Comparison of ENCODE assay signal across 12 mouse cellular contexts in genomic region chr2:113534489-113534888, GRCm38 (mm10).
A peak's percentile ranks its signal among the peaks of the same experiment; 100 is the strongest.
DNase-seq lines count a peak whose midpoint lies in the region; ATAC-seq and TF ChIP-seq lines count a peak whose summit lies in the region.
"Had no signal": no experiment of that assay in that cellular context is flagged by ENCODE, and none has a peak within 500 bp of the region (broad histone marks: within the 10 kb centered on the region; RNA-seq: fewer than 3 reads in every experiment).

No protein-coding gene starts in this region.

- no peak overlapping the region for H3K4me2 ChIP-seq in heart, embryonic 12.5 days
- H3K4me2 ChIP-seq in lung, postnatal 0 days (replicated peaks; ENCODE audit: low read depth, low read length): no peak overlapping the region
- H3K4me2 ChIP-seq: liver, embryonic 15.5 days had no signal

- no peak overlapping the region for H3K4me3 ChIP-seq in heart, embryonic 12.5 days
- no peak overlapping the region for H3K4me3 ChIP-seq in lung, postnatal 0 days (ENCODE audit: low read depth, low read length)
- H3K4me3 ChIP-seq: liver, embryonic 15.5 days had no signal

- H3K27me3 ChIP-seq in heart, embryonic 12.5 days (replicated peaks): no peaks in the 10 kb centered on the region
- H3K27me3 ChIP-seq in lung, postnatal 0 days (replicated peaks; ENCODE audit: insufficient read depth, low read length): no peaks in the 10 kb centered on the region
- H3K27me3 ChIP-seq: liver, embryonic 15.5 days; Patski had no signal

- peak; percentile 7 for DNase-seq in gastrocnemius, adult 18-20 months (ENCODE audit: low spot score)
- DNase-seq in gastrocnemius, postnatal 25 days: no peak
- peak; percentile 6 for DNase-seq in ES-CJ7 (ENCODE audit: low read depth, low spot score)
- DNase-seq in lung, postnatal 0 days (ENCODE audit: low spot score): peak; percentile 93
- DNase-seq in layer of hippocampus, postnatal 25 days (ENCODE audit: extremely low spot score in 1 of 2, low spot score in 1 of 2): no peak
- DNase-seq in kidney, postnatal 10 days: no peak
- DNase-seq: layer of hippocampus, adult 9-11 months had no signal

- H3K36me3 ChIP-seq in heart, embryonic 12.5 days: no peaks in the 10 kb centered on the region
- no peaks in the 10 kb centered on the region for H3K36me3 ChIP-seq in lung, postnatal 0 days (ENCODE audit: insufficient read depth, low read length)
- H3K36me3 ChIP-seq: liver, embryonic 15.5 days had no signal

- ATAC-seq in heart, embryonic 12.5 days (ENCODE audit: insufficient number of reproducible peaks, low FRiP score): peak; percentile 53; the same call in 1 of the 2 replicates
- peak; percentile 97 for ATAC-seq in lung, postnatal 0 days
- ATAC-seq in activated CD4-positive, CD25-positive, alpha-beta regulatory T cell, adult 4 months: no peak
- ATAC-seq: forebrain, embryonic 16.5 days; Patski had no signal

- no peak overlapping the region for H3K9ac ChIP-seq in heart, embryonic 12.5 days
- no peak overlapping the region for H3K9ac ChIP-seq in lung, postnatal 0 days (replicated peaks; ENCODE audit: low read depth)
- H3K9ac ChIP-seq: liver, embryonic 15.5 days had no signal

- peaks cover 21% of the 10 kb centered on the region for H3K4me1 ChIP-seq in heart, embryonic 12.5 days (replicated peaks)
- H3K4me1 ChIP-seq in lung, postnatal 0 days (ENCODE audit: insufficient read depth, low read depth, low read length): peaks cover 7% of the 10 kb centered on the region; the same call in 1 of the 2 replicates
- H3K4me1 ChIP-seq: liver, embryonic 15.5 days had no signal

- TF ChIP-seq CTCF in lung, postnatal 0 days (IDR thresholded peaks at IDR 0.05): no peak

- H3K27ac ChIP-seq in heart, embryonic 12.5 days (ENCODE audit: poor library complexity, severe bottlenecking): no peak overlapping the region
- H3K27ac ChIP-seq in lung, postnatal 0 days (ENCODE audit: low read length): no peak overlapping the region
- H3K27ac ChIP-seq: liver, embryonic 15.5 days had no signal

- no peaks in the 10 kb centered on the region for H3K9me3 ChIP-seq in heart, embryonic 12.5 days (replicated peaks)
- no peaks in the 10 kb centered on the region for H3K9me3 ChIP-seq in lung, postnatal 0 days (ENCODE audit: low read length)
- H3K9me3 ChIP-seq: liver, embryonic 15.5 days had no signal

- TF ChIP-seq EP300 in lung, postnatal 0 days (IDR thresholded peaks at IDR 0.05): peak; percentile 99

- 17% methylated on average over 6 of the region's 6 CpGs for WGBS in heart, embryonic 12.5 days
- WGBS in lung, postnatal 0 days: 6% methylated on average over 6 of the region's 6 CpGs

Comparison
In these comparisons a context has a peak if more than half of its experiments do, and no peak if none do; other contexts are left out.
1. DNase-seq: peak in gastrocnemius, adult 18-20 months (single experiment), ES-CJ7 (single experiment) and lung, postnatal 0 days (single experiment); none in gastrocnemius, postnatal 25 days (single experiment), layer of hippocampus, postnatal 25 days (0 of 2) and kidney, postnatal 10 days (single experiment).